Mouse (Mus musculus) lung, postnatal 14 days (tissue): ENCODE data around the gene 1700001O22Rik.

Source experiments
- DNase-seq: peaks from one replicate; pipeline ENCODE4 v3.0.0; 2021

1700001O22Rik gene

DNA sequence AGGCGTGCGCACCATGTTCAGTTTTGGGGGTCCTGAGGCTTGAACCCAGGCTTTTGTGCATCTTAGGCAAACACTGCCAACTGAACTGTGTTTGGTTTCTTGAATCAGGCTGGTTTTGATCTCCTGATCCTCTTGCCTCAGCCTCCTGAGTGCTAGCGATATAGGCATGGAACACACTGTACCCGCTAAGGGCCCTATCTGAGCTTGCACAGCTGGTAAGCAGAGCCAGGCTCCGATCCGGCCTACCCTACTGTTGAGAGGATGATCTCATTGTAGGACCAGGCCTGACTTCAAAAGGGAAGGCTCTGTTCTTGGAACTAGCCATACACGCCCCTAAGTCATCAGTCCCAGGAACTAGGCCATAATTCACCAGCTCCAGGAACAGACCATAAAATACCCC, 7.1 kb upstream of the 1700001O22Rik start:
- no peak for DNase-seq

DNA sequence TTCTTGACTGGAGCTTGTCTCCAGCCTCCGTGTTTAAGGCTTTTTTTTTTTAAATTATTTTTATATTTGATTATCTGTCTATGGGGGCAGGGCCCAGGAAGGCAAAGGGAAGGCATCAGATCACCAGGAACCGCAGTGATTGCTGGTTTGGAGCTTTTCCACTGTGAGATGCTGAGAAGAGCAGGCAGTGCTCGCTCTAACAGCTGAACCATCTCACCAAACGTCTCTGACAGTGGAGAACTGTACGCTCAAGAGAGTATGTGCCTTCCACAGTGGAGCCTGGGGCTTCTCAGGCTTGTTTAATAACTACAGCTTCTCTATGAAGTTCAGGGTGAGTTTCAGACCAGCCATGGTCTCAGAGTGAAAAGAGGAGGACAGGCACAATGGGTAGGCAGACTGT, 6.0 kb upstream of the 1700001O22Rik start:
- DNase-seq, result peak; percentile 48

DNA sequence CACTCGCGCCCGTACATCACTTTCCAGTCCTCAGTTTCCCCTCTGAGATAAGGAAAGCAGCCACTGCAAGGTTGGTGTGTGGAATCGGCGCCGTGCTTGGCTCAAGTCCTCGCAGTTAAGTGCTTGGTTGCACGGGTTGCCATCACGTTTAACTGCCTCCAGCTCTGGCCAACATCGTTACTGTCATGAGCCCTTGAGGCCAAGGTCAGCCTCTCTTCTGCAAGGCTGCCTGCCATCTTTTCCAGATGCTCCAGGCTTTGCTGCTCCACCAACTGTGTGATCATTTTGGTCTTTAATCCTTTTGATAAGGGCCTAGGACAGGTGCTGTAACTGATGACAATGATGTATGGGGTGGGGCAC, 4.8 kb upstream of the 1700001O22Rik start:
- DNase-seq, result no peak

DNA sequence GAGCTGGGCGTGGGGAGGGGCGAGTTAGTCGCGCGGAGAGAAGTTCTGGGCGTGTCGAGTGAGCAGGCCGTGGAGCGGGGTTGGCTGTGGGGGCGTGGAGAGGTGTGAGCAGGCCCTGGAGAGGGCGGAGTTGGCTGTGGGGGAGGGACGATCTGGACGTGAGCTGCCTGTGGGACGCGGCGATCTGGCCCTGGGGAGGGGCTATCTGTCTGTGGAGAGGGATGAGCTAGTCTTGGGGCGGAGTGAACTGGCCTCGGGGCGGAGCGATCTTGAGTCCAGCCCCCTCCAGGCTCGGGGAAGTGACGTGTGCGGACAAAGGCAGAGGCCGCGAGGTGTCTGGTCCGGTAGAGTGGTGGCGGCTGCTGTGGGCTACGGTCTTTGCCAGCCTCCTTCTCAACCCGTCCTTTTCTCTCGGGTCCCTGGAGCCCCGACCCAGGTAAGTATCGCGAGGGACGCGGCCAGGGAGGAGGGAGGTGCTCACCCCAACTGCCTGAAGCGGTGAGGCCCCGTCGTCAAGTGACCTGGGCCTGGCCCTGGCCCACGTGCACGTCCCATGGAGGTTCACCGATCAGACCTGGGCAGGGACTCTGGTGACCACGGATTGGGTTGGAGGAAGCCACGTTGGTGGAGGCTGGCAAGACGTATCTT, 4.3 kb upstream of the 1700001O22Rik start, which contains the start of gene Ntmt1:
Gene Ntmt1, plus strand, starts transcription at position 179 of the 648 bp plus-strand sequence.
- DNase-seq, result peak; percentile 99

DNA sequence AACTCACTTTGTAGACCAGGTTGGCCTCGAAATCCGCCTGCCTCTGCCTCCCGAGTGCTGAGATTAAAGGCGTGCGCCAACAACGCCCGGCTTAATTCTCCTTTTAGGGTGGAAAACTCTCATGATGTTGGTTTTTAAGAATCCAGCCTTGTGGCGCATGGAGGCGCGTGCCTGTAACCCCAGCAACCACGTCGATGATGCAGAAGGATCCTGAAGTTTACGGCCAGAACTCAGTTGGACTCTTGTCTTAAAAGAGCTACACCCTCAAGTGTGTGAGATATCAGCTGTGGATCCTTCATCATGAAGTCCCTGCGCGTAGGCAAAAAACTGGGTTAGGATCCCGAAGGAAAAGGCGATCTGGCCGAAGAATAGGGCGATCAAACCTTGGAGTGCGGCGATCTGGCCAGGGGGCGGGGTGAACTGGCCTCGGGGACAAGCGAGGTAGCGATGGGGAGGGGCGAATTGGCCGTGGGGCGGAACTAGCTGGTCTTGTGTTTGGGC, 3.7 kb upstream of the 1700001O22Rik start:
- no peak for DNase-seq

DNA sequence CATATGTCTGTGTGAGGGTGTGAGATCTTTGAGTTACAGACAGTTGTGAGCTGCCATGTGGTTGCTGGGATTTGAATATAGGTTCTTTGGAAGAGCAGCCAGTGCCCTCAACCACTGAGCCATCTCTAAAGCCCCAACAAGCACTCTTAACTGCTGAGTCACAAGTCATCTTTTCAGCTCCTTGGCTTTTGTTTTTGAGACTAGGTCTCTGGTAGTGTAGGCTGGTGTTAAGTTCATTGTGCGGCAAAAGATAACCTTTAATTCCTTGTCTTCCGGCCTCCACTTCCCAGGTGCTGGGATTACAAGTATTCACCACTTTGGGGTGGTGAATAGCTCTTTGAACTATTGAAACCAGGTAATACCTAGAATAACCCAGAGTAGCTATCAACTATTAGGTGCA, 2.5 kb upstream of the 1700001O22Rik start:
- no peak for DNase-seq

DNA sequence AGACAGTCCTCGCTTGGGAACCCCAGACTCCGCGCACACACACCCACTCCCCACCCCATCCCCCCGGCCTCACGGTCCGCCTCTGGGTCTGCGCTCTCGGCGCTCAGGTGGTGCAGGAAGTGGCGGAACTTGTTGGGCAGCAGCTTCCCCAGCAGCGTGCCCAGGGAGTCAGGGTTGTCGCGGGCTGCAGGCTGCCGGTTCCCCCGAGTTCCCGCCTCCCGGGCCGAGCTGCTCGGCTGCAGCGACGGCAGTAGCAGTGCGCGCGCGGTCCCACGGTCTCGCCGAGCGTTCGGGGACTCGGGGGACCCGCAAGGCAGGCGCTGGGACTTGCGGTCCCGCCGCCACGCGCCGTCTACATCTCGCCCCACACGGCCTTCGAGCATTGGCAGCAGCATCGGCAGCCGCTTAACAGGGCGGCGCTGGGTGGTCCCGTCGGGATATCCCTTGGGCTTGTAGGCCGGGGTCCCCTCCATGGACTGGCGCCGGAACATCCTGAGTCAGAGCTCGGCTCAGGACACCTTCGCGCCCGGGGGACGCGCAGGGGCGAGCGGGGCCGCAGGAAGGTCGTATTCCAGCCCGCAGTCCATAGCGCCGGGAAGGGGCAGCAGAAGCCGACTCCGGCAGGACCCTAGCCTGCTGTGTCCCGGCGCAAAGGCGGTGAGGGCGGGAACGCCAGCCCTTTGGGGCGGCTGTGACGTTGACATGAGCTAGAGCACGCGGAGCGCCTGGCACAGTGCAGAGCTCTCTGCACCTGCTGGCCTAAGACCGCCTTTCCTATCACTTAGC, 2.2 kb downstream of the 1700001O22Rik start:
- peak; percentile 25 for DNase-seq

DNA sequence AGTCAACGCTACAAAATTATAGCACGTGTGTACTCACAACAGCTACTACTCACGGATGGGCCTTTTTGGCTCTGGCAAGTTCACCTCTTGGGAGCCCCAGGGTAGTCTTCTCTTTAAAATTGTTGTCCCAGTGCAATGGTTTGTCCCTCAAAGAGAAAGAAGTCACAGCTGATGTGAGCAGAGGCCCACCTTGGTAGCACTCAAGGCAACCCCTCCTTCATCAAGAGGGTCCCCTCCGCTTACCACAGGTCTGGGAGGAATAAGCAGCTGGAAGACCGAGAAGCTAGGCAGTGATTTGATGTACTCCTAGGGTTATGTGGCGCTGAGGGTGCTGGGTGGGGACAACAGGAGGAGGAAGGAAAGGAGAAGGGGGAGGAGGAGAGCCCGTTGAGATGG, 2.8 kb downstream of the 1700001O22Rik start:
- no peak for DNase-seq

DNA sequence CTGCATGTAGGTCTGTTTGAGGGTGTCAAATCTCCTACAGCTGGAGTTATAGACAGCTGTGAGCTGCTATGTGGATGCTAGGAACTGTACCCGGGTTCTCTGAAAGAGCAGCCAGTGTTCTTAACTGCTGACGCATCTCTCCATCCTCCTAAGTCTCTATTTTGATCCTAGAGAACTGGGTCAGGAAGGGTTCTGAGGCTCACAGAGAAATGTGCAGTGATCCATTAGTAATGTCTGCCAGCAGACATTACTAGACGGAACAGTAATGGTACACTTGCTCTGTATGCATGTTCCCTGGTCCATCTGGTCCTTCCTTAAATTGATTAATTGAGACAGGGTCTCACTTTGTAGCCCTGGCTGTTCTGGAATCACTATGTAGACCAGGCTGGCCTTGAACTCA, 4.0 kb downstream of the 1700001O22Rik start:
- DNase-seq, result no peak

DNA sequence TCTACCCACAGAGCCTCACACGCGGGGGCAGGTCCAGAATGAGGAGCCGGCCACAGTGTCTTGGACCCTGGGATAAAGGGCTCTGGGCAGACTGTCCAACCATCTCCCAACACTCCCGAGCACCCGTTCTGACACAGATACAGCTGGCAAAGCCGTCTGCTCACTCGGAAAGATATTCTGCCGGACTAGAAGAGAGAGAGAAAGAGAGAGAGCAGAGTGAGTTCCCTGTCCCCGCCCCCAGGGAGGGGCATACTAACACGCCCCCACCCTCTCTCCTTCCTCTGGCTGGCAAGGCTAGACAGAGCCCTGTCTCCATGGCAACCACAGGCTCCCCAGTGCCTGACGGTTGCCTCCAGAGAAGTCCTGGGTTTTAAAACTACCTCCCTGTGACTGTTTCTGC, 7.1 kb downstream of the 1700001O22Rik start:
- DNase-seq, result peak; percentile 80

DNA sequence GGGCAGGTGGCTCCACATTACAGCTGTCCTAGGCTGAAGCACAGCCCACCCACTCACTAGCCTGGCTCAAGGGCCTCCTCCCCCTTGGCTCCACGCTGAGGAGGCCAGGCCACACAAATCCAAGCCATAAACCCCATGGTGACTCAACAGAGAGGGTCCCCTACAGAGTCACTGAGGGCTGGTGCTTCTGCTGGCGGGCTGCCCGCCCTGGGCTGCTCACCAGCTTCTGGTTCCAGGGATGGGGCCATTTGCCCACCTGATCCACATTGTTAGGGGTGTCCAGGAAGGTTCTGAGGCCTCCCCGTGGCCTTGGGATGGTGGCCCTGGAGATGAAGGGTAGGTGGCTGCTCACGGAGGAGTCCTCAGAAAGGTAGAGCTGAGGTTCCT, 7.6 kb downstream of the 1700001O22Rik start:
- DNase-seq, result no peak

DNA sequence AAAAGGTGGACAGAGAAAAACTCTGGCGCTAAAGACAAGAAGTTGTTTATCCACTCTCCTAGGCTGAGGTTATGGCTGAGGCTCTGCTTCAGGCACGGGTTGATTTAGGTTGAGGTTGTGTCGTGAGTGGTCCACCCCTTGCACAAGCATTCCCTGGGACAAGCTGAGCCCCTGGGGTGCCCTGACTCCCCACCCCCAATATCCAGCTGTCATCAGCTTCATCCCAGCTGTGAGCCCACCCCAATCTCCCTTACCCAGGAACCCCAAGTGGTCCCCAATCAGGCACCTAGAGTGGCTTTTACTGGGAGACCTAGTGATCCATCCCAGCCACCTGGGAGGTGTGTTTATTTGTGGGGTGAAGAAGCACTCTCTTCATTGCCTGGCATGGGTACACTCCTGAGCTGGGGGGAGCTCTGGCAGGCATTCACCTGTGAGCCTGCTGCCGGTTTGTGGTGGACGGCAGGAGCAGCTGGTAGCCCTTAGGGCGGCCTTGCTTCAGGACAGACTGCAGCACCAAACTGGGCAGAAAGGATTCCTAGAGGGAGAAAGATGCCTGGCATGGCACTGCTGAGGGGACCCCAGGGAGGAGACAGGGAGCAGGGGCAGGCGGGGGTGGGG, 8.1 kb downstream of the 1700001O22Rik start:
- DNase-seq, result no peak

DNA sequence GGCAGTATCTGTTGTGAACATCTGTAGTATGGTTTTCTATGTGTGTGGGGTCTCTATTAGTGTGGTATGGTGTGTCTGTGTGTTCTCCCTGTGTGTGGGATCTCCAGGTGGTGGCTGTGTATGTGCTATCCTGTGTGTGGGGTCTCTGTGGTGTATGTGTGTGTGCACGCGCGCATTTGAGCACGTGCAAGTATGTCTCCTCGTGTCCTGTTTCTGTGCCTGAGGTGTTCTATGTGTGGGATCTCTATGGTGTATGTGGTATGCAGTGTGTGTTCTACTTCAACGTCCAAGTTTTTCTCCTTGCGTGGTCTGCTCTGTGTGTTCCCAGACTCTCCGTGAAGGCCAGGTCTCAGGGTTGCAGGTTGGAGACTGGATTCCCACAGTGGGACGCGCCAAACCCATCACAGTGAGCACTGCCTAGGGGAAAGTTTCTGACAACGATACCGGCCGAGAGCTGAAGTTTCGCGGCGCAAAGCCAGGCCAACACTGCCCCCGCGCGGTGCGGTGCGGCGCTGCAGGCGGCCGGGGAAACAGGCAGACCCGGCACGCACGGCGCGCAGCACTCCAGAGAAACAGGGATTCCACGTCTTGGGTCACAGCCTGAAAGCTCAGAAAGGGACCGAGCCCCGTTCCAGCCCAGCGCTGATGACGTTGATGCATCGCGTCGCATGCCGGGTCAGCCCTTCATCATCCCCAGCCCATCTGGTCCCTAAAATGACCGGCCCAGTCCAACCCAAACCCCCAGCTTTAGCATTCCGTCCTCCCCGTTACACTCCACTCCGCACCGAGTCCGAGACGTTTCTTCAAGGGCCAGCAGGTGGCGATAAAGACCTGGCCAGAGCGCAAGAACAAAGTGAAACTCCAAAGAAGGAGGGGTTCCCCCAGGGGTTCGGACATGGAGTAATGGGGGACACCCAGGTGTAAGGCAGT, 9.0 kb downstream of the 1700001O22Rik start:
- DNase-seq, result peak; percentile 98

DNA sequence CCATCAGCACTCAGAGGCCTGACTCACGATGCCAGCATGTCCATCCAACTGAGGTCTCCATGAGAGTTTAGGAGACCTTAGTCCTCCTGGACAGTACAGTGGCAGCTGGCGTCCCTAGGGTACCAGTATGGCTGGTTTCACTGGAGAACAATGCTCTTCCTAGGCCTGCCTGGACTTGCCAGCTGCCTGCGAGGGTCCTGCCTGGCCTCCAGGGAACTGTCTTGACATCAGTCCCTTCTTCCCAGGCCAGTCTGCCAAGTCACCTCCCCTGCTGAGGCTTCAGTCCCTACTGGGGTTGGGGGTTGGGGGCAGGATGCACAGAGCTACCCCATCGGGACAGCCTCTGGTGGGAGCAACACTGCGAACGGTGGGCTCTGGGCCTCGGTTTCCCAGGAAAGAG, 11.4 kb downstream of the 1700001O22Rik start:
- DNase-seq, result no peak

DNA sequence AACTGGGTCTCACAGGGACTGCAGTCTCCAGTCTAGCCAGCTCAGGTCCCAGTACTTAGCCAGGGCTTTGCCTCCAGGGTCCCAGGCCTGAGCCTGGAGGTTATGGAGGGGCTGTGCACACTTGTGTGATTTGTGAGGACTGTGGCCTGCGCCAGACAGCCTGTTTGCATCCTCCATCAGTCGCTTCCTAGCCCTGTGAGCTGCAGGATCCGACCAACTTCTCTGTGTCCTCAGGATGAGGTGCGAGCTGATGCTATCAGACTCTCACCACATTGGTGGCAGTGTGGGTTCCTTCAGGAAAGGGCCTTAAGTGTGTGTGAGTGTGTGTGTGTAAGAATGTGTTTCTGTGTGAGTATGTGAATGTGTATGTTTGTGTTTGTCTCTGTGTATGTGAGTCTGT, 16.0 kb downstream of the 1700001O22Rik start:
- no peak for DNase-seq

DNA sequence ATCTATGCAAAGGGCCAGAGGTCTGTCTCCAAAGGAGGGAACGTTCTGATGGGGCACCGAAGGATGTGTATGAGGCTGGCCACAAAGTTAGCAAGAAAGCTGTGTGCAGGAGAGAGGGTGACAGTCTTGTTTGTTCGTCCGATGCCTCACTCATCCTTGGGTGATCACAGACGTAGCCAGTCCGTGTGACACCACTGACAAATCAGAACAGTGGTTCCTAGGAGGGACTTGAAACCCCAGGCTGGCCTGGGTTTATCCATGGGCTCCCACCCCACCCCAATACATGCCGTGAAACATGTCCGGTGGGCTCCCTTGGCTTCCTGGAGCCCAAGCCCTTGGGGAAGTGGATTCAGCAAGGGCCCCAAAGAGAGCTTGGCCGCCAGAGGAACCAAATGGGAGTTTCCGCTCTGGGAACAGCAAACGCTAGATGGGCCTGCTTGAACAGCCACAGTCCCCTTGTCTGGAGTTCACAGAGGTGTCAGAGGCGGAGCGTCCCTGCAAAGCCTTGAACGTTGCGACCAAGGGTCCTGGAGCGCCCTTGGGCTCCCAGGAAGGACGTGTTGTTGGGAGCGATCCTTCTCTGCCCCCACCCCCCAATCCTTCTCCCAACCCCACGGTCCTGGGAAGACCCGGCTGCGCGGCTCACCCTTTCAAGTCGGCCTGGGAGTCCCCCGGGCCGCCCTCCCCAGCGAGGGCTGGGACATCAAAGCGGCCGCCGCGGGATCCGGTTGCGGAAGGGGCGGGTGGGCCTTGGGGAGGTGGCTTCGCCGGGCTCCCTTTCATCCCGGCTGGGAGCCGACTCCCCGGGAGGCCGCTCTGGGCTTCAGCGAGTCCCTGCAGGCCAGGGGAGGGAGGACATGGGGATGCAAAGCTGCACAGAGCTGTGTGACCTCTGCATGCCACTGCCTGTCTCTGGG, 19.1 kb downstream of the 1700001O22Rik start:
- peak; percentile 76 for DNase-seq

DNA sequence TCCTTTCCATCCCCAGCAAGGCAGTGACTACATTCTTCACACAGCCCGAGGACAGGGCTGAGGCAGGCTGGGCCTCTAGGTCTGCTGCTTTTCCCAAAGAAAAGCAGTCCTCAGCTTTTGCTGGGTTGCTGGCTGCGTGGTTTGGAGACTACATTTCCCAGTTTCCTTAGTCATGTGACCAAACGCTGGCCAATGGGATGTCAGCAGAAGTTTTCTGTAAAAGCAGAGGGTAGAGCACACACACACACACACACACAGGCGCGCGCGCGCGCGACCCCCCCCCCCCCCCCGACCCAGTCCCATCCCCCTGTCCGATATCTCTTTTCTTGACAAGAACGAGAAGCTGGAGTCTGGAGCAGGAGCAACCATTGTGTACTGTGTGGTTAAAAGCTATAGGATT, 20.1 kb downstream of the 1700001O22Rik start:
- peak; percentile 75 for DNase-seq

DNA sequence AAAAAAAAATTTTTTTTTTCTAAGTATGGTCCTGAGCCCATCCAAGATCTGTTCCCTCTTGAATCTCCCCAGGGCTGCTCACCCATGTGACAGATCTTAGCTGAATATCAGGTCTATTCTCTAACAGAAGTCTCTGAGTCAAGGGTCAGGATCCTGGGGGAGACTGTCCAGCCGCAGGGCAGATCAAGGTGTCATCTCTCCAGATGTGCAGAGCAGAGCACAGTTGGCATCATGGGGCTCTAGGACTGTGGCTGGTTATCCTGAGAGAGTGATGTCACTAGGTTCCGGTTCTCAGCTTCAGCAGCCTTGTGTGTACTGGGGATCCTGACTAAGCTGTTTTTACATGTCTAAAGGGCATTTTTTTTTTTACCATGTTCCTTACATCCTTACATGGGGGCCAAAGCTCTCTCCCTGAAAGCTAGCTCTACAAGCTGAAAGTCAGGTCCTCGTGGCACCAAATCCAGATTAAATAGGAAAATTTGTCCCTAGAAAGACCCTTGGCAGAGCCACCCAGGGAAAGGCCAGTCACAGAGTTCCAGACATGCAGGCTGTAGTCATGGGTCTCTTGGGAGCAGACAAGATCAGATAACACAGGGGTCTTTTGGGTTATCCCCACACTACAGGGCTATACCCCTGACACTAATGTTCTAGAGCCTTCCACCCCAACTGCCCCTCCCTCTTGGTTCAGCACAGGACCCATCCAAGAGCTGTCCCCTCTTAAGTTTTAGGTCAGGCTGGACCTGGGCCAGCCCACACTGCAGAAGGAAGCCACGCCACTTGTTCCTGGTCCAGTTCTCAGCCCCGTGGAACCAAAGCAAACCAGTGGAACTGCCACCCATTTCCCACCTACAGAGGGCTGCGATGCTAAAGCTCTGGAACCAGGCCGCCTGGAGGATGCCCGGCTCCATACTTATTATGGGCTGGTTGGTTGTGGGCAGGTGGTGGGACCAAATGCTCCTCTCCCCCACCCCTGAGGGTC, 20.9 kb downstream of the 1700001O22Rik start:
- no peak for DNase-seq

DNA sequence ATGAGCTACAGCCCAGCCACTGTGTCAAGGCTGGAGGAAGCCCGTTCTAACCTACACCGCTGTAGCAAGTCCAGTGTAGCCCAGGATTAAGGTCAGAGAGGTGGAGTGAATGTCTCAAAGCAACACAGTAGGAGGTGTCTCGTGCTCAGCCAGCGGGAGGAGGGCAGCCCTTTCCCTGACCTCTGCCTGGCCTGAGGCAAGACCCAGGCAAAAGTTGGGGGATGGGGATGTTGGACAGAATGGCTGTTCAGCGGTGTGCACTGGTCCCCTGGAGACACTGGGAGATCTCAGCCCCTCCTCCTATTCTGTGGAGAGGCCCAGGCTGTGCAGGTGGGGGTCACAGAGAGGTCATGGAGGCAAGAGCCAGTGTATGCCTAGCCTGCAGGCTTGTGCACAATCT, 24.2 kb downstream of the 1700001O22Rik start:
- DNase-seq, result no peak

DNA sequence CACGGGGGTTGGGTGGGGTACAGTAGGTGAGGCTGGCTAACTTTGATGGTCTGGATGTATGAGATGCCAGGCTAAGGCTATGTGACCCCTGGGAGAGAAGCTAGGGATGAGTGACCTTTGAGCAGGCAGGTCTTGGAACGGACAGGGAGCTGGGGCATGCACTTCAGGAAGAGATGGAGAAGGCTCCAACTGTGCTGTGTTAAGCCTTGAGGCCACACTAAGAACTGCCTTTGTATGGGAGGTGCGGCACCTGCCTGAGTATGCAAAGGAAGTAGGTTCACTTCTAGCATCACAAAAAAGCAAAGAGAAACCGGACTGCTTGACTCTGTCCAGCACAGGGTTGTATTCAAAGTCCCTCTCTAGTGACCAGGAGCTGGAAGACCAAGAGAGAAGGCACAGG, 25.2 kb downstream of the 1700001O22Rik start:
- no peak for DNase-seq
